Mouse (Mus musculus) hindbrain, postnatal 0 days (tissue): Measurements from ENCODE around the gene Oxld1. TPM values are rescaled to one million over a fixed set of nuclear protein-coding genes. Genes with fewer than 3 reads are reported as not detected.

Experiments used
- ATAC-seq: fragments of 200-750 bp; cut with Nextera tagmentation; 2 replicates; pipeline ENCODE4 v1.8.0; 2017; ENCODE audit warnings: mild to moderate bottlenecking, moderate TSS enrichment, moderate library complexity
- DNase-seq: peaks from one replicate; pipeline ENCODE4 v3.0.0-alpha.2; 2015; ENCODE audit warnings: low spot score
- H3K27ac ChIP-seq: fragments of 300-500 bp; sonication (generic); 2 replicates; pipeline ENCODE4 v1.5.1; 2014; ENCODE audit warnings: mild to moderate bottlenecking
- H3K27me3 ChIP-seq: fragments of 300-500 bp; sonication (generic); 2 replicates; pipeline ENCODE4 v1.6.1; 2014; ENCODE audit warnings: low read length, mixed read lengths; ENCODE audit not compliant: insufficient read depth
- H3K36me3 ChIP-seq: fragments of 300-500 bp; sonication (generic); 2 replicates; pipeline ENCODE4 v1.6.1; 2014; ENCODE audit warnings: low read length, mixed read lengths; ENCODE audit not compliant: insufficient read depth
- H3K4me1 ChIP-seq: fragments of 300-500 bp; sonication (generic); 2 replicates; pipeline ENCODE4 v1.6.1; 2014; ENCODE audit warnings: antibody characterized with exemption, low read length, mixed read lengths; ENCODE audit not compliant: insufficient read depth
- H3K4me2 ChIP-seq: fragments of 300-500 bp; sonication (generic); 2 replicates; pipeline ENCODE4 v1.6.1; 2014; ENCODE audit warnings: low read depth, mild to moderate bottlenecking, low read length, moderate library complexity, mixed read lengths
- H3K4me3 ChIP-seq: fragments of 300-500 bp; sonication (generic); 2 replicates; pipeline ENCODE4 v1.5.1; 2014; ENCODE audit warnings: low read length
- H3K9ac ChIP-seq: fragments of 300-500 bp; sonication (generic); replicated peaks from 2 replicates; pipeline ENCODE4 v1.6.1; 2014; ENCODE audit warnings: mild to moderate bottlenecking, low read length, moderate library complexity, mixed read lengths
- H3K9me3 ChIP-seq: fragments of 300-500 bp; sonication (generic); 2 replicates; pipeline ENCODE4 v1.6.1; 2016; ENCODE audit warnings: low read length, mixed read lengths
- CTCF ChIP-seq: IDR thresholded peaks from 2 replicates; pipeline ENCODE4 v1.5.1; 2016; ENCODE audit warnings: antibody characterized with exemption, control low read depth, low read depth
- WGBS: fragments of 180-500 bp; shearing (Covaris S2); extraction: QIAGEN DNeasy Blood & Tissue Kit; methylation state at CpG from one replicate; pipeline ENCODE4 v1.1.7; 2014; 5-methylcytosine and 5-hydroxymethylcytosine counted together
- polyA plus RNA-seq: library from polyadenylated mRNA; unstranded; fragments of >200 nt; fragmentation: Nextera tagmentation; extraction: Ambion mirVana; gene quantifications from 2 replicates; pipeline ENCODE4 v1.2.1, GENCODE M21; 2015
- total RNA-seq: library from RNA; depleted of rRNA; stranded (reverse); fragments of >200 nt; gene quantifications from 2 replicates; pipeline ENCODE4 v1.2.3, GENCODE M21; 2014

The Oxld1 gene
- total and polyA plus RNA-seq, 2 experiments from 2014 or later = 11.7 to 13.3 TPM

DNA sequence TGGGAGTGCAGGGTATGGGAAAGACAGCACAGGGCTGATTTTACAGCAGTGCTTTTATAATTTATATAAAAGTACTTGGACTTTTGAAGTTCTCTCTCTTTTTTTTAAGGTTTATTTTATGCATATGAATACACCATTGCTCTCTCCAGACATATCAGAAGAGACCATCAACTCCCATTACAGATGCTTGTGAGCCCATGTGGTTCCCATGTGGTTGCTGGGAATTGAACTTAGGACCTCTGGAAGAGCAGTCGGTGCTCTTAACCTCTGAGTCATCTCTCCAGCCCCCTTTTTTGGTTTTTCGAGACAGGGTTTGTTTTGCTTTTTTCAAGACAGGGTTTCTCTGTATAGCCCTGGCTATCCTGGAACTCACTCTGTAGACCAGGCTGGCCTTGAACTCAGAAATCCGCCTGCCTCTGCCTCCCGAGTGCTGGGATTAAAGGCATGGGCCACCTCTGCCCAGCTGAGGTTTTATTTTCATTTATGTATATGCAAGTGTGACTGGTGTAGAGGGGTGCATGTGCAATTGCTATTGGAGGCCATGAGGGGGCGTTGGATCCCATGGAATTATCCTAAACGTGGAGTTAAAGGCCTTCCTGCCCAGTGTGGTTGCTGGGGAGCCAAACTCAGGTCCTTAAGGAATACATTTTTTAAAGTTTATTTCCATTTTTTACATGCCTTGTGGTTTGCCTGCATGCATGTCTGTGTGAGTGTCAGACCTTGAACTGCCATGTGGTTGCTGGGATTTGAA is 1.2 kb upstream of the Oxld1 start:
- peaks cover 16% of the 10 kb centered on the region; the same call in 1 of the 2 replicates for H3K36me3 ChIP-seq
- no peaks in the 10 kb centered on the region for H3K27me3 ChIP-seq
- peak overlapping the region; percentile 76; the same call in 1 of the 2 replicates for H3K27ac ChIP-seq
- peak overlapping the region; percentile 49 for H3K4me3 ChIP-seq
- H3K9ac ChIP-seq = peak overlapping the region; percentile 66
- H3K4me2 ChIP-seq = peak overlapping the region; percentile 93
- peaks cover 8% of the 10 kb centered on the region; the same call in 1 of the 2 replicates for H3K4me1 ChIP-seq
- H3K9me3 ChIP-seq = no peaks in the 10 kb centered on the region
- peak; percentile 39 for TF ChIP-seq CTCF
- WGBS = 65% methylated on average over 6 of the region's 6 CpGs
- no peak for ATAC-seq
- DNase-seq = no peak

GRCm38 (mm10) chr11:120457370-120457769 is 498 bp downstream of the Oxld1 start:
- H3K4me1 ChIP-seq = peaks cover 8% of the 10 kb centered on the region; the same call in 1 of the 2 replicates
- DNase-seq (no peak), ATAC-seq (0 out of 2 replicates have a peak, but pooled peaks have one; percentile 1)
- peak overlapping the region; percentile 66 for H3K9ac ChIP-seq
- peaks cover 16% of the 10 kb centered on the region; the same call in 1 of the 2 replicates for H3K36me3 ChIP-seq
- H3K4me3 ChIP-seq = peak overlapping the region; percentile 49
- TF ChIP-seq CTCF = no peak
- 34% methylated on average over 14 of the region's 14 CpGs for WGBS
- H3K27ac ChIP-seq = peak overlapping the region; percentile 76
- peak overlapping the region; percentile 93 for H3K4me2 ChIP-seq
- H3K27me3 ChIP-seq = no peaks in the 10 kb centered on the region
- H3K9me3 ChIP-seq = no peaks in the 10 kb centered on the region

DNA sequence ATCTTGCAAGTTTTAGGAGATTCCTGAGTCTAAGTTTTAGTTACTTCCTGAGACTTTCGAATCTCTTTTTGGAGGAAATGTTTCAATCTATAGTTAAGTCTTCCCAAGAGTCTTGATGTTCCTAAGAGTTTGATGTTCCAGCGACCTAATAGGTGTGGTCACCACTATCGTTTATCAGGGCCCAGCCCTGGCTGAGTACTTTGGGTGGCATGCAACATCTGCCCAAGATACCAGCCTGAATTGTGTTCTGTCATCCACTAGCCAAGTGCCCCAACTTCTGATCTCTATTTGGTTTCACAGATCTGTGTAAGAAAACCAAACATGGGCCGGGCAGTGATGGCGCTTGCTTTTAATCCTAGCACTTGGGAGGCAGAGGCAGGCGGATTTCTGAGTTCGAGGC is 2.5 kb downstream of the Oxld1 start:
- TF ChIP-seq CTCF = no peak
- Histone ChIP-seq H3K9me3 (no peaks in the 10 kb centered on the region), H3K27ac (no peak overlapping the region), H3K4me2 (no peak overlapping the region), H3K9ac (no peak overlapping the region), H3K4me1 (peaks cover 8% of the 10 kb centered on the region; the same call in 1 of the 2 replicates), H3K27me3 (no peaks in the 10 kb centered on the region), H3K4me3 (no peak overlapping the region), H3K36me3 (no peaks in the 10 kb centered on the region)
- 95% methylated on average over 7 of the region's 7 CpGs for WGBS
- DNase-seq (no peak), ATAC-seq (no peak)

- H3K9ac ChIP-seq = no peak overlapping the region
- H3K9me3 ChIP-seq = no peaks in the 10 kb centered on the region
- no peaks in the 10 kb centered on the region for H3K36me3 ChIP-seq
- H3K27ac ChIP-seq = no peak overlapping the region
- H3K4me1 ChIP-seq = peaks cover 8% of the 10 kb centered on the region; the same call in 1 of the 2 replicates
- no peak overlapping the region for H3K4me2 ChIP-seq
- H3K4me3 ChIP-seq = no peak overlapping the region
- 96% methylated on average over 4 of the region's 4 CpGs for WGBS
- DNase-seq = no peak
- no peak for ATAC-seq
- TF ChIP-seq CTCF = no peak
- no peaks in the 10 kb centered on the region for H3K27me3 ChIP-seq
Observed at GRCm38 (mm10) chr11:120454965-120455364, 2.9 kb downstream of the Oxld1 start.

DNA sequence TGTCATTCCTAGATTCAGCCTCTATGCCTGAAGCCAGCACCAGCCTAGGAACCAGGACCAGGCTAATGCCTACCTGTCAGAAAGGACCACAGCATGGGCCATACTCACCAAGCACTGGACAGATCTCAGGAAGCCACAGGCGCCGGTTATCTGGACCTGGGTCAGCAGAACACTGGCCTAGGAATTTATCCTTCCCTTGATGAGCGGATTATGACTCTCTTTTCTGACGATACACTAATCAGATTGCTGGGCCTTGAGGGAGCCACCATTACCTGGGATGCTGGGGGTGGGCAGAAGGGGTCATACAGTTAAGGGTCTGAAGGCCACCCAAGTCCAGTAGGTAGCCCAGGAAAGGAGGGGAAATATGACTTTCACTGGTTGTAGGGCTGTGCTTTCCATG is 4.6 kb downstream of the Oxld1 start, which contains the start of gene Pde6g:
Gene Pde6g, minus strand, starts transcription at position 195 of the 400 bp plus-strand sequence.
- H3K4me3 ChIP-seq = no peak within 1 kb of the TSS
- H3K4me2 ChIP-seq = no peak within 1 kb of the TSS
- DNase-seq (no peak), ATAC-seq (no peak)
- no peak within 1 kb of the TSS for H3K27ac ChIP-seq
- H3K4me1 ChIP-seq = 0 out of 2 replicates have a peak, but pooled peaks cover 4% of the 10 kb centered on the region
- H3K9me3 ChIP-seq = no peaks in the 10 kb centered on the region
- H3K36me3 ChIP-seq = no peaks in the 10 kb centered on the region
- no peak for TF ChIP-seq CTCF
- H3K9ac ChIP-seq = no peak within 1 kb of the TSS
- H3K27me3 ChIP-seq = no peaks in the 10 kb centered on the region
- 92% methylated on average over 4 of the region's 4 CpGs for WGBS

- H3K4me2 ChIP-seq = no peak overlapping the region
- no peak for TF ChIP-seq CTCF
- H3K27me3 ChIP-seq = no peaks in the 10 kb centered on the region
- 0 out of 2 replicates have a peak, but pooled peaks cover 4% of the 10 kb centered on the region for H3K4me1 ChIP-seq
- no peaks in the 10 kb centered on the region for H3K9me3 ChIP-seq
- DNase-seq = no peak
- no peak overlapping the region for H3K4me3 ChIP-seq
- H3K27ac ChIP-seq = no peak overlapping the region
- no peak for ATAC-seq
- no peak overlapping the region for H3K9ac ChIP-seq
- H3K36me3 ChIP-seq = no peaks in the 10 kb centered on the region
- WGBS = 68% methylated on average over 3 of the region's 3 CpGs
Observed at GRCm38 (mm10) chr11:120452246-120452645, 5.6 kb downstream of the Oxld1 start.

DNA sequence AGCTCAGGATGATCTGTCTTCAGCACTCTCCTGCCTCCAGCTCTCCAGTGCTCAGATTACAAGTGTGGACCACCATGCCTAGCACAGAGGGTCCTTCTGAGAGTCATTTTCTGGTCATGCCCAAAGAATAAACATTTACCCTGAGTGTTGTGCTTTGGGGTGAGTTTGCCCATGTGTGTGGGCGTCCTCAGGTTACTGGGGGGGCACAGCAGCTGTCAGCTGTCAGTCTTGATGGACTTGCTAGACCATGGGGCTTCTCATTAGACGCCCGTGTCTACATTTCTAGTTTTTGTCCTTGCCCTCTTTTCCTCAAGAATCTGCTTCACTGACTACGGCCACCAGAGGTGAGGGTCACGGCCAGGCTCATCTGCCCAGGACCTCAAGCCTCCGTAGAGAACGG is 10.7 kb downstream of the Oxld1 start:
- Histone ChIP-seq H3K9me3 (no peaks in the 10 kb centered on the region), H3K4me3 (no peak overlapping the region), H3K36me3 (no peaks in the 10 kb centered on the region), H3K4me2 (no peak overlapping the region), H3K9ac (no peak overlapping the region), H3K4me1 (no peaks in the 10 kb centered on the region), H3K27me3 (no peaks in the 10 kb centered on the region), H3K27ac (no peak overlapping the region)
- TF ChIP-seq CTCF = no peak
- no peak for ATAC-seq
- DNase-seq = no peak
- 84% methylated on average over 7 of the region's 7 CpGs for WGBS
